Mouse (Mus musculus): ENCODE data around the gene Gm11127. TPM values are rescaled to one million over a fixed set of nuclear protein-coding genes. Genes with fewer than 3 reads are reported as not detected.
"Not testable (repeated sequence)": the region's sequence is repeated elsewhere in the genome, so short reads cannot be mapped to it uniquely, and the experiment has no call there.

Gm11127 gene
- polyA plus RNA-seq, 2 experiments from 2014 or later = 0.37 to 0.38 TPM

DNA sequence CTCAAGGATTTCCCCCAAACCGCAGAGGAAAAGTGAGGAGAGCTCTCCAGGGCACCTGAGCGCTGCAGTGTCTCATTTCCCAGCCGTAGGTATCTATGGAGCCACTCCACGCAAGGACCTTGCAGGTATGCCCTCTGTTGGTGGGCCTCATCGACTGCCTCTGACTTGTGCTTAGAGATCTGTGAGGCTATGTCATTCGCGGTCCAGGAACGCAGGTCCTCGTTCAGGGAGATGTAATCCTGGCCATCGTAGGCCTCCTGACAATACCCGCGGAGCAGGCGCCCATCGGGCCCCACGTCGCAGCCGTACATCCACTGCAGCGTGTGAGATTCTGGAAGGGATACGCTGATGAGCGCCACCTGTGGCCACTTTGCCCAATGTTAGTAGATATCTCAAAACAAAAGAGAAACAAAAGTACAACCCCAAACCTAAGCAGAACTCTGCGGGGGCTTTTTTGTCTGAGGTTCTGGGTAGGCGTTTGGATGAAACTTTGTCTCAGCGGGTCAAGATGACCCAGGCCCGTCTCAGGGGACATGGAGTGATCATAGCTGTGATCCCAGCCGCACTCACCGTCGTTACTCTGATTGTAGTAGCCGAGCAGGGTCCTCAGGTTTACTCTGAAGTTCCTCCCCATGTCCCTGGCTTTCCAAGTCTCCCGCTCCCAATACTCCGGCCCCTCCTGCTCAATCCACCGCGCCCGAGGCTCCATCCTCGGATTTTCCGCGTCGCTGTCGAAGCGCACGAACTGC, 26.4 kb downstream of the Gm11127 start:
- ATAC-seq = peak; percentile 79

DNA sequence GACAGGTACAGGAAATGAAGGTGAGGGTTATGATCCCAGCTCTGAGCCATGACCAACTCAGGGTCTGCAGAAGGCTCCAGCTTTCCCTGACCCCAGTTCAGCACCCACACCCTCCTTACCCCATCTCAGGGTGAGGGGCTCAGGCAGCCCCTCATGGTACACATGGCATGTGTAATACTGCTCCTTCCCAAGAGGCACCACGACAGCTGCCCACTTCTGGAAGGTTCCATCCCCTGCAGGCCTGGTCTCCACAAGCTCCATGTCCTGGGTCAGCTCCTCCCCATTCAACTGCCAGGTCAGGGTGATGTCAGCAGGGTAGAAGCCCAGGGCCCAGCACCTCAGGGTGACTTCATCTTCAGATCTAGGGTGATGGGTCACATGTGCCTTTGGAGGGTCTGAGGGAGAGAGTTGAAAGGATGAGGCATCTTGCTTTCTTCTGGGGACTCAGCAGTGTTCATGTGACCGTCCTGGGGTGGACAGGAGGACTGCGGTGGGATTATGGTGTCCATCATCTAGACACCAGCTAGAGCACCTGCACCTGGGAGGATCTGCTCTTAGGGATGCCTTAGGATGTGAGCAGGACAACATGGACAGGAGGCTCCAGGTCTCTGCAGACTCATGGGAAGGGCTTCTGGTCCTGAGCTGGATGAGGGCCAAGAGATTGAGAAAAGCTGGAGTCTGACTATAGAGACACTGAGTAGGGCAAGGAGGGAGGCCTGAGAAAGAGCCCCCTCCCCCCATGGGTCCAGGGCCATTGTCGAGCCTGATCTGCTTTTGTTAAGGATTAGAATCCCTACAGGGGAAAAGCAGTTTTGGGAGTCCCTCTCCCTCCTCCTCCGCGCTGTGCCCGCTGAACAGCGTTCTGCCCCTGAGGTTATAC, 27.2 kb downstream of the Gm11127 start:
- ATAC-seq = not testable (repeated sequence)

DNA sequence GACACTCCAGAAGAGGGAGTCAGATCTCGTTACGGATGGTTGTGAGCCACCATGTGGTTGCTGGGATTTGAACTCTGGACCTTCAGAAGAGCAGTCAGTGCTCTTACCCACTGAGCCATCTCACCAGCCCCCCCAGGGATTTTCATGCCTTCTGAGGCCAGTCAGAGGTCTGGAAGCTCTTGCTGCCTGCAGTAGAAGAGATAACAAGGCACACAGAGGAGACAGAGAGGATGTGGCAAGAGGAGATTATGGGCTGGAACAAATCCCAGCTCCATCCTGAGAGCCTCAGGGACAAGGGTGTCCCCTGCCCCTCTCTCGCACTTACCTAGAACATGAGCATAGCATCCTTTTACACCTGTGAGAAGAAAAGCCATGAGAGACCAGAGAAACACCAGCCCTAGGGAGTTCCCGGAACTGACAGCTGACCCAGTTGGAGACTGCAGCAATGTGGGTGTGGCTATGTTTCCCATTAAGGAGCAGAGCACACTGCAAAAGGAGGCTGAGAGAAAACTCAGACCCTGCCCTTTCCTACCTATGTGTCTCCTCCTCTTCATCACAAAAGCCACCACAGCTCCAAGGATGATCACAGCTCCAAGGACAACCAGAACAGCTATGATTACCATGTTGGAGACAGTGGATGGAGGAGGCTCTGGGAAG, 28.0 kb downstream of the Gm11127 start:
- ATAC-seq = not testable (repeated sequence)

DNA sequence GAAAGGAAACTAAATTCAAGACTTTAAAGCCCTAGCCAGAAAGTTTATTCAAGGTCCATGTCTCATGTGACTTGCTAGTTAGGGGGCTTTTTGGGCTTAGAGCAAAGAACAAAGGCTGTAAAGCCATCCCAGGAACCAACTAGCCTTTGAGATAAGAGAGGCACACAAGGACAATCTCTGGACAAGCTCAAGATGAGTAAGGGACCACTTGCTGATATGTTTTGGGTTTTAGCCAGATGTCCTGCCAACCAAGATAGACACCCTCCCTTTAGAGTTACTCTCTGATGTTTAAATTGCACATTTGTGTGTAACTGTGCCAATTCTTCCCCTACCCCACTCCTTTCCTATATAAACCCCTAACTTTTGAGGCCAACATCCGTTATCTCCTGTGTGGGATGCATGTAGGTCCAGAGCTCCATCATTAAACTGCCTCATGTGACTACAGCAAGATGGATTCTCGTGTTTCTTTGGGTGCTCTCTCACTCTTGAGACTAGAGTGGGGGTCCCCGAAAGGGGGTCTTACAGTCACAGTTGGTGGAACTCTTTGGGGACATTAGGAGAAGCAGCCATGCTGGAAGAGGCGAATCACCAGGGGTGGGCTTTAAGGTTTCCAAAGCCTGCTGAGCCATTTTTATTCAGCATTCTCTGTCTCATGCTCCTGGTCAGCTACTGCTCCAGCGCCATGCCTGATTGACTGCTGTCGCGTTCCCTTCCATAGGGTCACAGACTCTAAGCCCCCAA, 29.1 kb downstream of the Gm11127 start:
- ATAC-seq = no peak

DNA sequence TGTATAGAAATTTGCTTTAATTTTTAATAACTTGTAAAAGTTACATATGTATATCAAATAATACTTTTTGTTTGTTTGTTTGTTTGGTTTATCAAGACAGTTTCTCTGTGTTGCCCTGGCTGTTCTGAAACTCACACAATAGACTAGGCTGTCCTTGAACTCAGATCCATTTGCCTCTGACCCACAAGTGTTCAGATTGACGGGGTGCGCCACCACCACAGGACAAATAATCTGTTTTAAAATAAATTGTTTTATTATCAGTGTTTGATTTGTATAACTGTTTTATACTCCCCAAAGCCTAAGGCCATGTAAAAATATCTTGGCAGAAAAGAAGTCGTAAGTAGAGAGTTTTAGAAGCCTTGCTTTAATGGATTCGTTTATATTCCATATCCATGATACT, 30.5 kb downstream of the Gm11127 start:
- no peak for ATAC-seq

DNA sequence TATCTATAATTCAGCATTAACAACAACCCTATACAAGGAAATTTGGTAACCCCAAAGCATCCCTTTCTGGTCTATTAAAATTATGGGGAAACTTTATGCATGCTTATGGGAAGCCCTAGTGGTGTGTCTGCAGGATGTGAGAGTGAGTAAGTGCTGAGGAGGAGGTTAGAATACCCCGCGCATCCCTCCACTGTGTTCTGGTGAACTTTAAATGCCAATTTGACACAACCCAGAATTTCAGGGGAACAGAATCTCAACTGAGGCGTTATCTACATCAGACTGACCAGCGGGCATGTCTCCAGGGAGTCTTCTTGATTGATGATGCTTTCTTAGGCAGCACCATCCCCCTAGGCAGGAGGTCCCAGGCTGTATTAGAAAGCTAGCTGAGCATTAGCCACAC, 32.3 kb downstream of the Gm11127 start:
- ATAC-seq = no peak

DNA sequence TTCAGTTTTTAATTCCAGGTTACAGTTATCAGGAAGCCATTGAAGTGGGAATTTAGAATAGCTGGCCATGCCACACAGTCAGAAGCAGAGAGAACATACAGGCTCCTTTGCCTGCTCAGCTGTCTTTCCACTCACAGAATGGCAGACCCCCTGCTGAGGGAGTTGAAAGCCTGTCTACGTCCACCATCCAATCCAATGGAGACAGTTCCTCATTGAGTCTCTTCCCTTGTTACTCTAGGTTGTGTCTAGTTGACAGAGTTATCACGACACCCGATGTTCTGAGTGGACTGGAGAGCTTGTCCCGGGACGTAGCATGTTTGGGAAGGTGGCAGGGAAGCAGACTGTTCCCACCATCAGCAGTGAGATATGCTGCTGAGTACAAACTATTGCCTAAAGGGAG, 33.0 kb downstream of the Gm11127 start:
- no peak for ATAC-seq

DNA sequence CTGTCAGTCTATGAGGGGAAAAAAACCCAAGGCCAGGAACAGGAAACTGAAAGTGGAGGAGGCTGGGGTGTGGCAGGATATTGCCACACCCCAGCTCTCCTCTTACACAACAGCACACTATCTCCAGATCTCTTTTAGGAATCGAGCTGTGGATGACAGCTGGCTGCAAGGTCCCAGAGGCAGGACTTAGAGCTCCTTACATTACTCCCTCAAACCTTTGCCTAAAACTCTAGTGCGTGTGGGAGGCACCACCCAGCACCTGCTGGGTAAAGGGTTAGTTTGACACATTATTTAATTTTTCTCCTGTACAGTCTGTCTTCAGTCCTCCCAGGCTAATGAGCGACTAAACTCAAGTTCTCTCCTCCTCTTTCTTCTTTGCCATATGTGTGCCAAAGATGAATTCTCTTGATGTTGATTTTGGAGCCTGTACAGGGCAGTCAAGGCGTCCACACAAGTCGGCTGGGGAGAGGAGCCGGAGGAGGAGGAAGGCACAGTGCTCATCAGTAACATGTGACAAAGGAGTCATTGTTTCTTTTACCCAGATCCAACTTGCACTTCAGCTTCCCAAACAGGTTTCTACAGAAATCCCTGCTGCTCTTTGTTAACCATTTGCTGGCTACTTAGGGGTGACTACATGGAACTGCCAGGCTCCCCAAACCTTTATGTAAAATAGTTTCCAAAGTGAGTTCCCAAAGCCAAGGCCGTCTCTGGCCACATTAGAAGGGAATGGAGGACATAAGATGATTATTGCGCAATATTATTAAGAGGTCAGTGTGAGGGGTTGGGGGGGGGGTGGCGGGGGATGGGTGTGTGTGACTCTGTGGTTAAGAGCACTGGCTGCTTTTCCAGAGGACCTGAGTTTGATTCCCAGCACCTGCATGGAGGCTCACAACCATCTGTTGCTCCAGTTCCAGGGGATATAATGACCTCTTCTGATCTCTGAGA, 34.2 kb downstream of the Gm11127 start:
- ATAC-seq = peak; percentile 59

DNA sequence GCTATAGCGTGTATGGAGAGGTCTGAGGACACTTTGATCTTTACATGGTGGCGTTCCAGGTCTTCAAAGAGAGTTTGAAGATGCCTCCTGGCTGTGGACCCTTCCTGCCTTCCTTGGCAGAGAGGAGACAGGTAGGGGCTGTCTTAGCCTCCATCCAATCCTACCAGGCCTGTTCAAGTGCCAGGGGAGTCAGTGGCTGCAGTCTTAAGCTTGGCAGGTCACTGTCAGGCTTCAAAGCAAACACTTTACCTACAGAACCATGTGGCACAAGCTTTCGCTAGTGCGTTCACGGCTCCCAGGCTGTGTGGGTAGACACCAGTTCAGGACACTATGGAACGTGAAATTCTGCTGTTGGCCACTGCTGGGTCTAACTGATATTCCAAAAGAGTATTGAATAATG, 35.2 kb downstream of the Gm11127 start:
- no peak for ATAC-seq

DNA sequence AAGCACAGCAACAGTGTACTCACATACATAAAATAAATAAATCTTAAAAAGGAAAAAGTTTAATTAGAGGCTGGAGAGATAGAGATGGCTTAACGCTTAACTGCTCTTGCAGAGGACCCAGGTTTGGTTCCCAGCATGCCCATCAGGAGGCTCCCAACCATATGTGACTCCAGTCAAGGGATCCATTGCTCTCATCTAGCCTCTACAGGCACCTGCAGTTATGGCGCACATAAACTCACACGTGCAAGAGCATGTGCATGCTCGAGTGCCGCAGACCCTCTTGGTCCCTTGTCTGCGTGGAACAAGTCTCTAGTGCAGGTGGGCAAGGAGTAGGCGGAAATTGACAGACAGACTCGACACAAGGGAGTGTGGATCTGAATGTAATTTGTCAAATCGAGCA, 36.1 kb downstream of the Gm11127 start:
- ATAC-seq = no peak

DNA sequence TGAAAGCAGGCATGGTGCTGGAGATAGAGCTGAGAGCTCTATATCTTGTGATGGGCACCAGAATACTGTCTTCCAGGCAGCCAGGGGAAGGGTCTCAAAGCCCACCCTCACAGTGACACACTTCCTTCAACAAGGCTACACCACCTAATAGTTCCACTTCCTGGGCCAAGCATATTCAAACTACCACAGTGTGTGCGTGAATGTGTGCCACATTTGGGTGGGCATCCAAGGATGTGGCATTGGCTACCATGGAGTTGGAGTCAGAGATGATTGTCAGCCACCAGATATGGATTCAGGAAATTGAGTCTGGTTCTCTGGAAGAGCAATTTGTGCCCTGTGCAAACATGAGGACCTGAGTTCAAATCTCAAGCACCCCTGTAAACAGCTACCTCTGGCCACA, 36.9 kb downstream of the Gm11127 start:
- no peak for ATAC-seq

DNA sequence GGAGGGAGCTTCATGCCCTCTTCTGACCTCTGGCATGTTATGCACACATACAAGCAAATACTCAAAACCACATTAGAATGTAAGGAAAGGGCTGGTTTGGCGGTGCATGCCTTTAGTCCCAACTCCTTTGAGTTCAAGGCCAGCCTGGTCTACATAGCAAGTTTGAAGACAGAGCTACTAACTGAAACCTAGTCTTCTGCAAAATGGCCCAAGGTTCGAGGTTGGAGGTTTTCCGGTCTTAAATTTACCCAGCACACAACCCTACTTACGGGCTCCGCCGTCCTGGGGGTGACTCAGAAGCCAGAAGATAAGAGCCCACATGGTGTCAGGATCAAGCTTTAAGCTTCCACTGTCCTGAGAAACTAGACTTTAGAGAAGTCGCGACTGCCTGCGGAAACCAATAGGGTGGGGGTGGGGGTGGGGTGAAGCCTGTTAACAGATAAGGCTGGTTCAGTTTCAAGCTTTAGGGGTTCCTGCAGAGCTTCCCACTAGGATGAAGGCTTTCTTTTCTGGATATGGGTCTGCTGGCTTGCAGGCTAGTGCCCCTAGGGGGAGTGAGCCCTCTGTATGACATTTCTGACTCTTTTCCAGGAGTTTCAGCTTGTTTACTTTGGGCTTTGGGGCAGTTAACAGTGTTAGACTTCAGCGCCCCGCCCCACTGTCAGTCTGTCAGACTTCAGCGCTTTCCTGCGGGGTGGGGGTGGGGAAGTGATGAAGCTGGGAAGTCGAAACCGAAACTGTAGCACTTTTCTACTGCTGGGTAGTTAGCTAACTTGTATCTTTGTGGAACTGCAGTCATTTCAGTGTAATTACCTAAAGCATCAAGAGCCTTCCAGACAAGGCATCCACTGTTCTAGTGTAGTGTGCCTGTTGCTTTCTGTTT, 37.7 kb downstream of the Gm11127 start, which contains the start of gene H2-T24:
Gene H2-T24, minus strand, starts transcription at position 370 of the 883 bp plus-strand sequence.
- ATAC-seq = peak; percentile 76

DNA sequence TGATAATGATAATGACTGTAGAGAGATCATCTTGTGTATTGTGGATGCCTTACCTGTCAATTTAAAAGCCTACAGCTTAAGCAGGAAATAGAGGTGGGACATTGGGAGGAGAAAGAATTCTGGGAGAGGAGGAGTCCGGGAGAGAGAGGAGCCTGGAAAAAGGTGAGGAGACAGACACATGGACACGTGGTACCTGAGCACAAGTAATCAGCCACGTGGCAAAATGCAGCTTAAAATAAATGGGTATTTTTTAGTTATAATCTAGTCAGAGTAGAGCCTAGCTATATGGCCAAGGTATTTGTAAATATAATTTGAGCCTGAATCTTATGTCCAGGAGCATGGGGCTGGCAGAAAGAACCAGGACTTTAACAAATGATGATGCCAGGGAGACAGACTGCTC, 38.7 kb downstream of the Gm11127 start:
- ATAC-seq = no peak

DNA sequence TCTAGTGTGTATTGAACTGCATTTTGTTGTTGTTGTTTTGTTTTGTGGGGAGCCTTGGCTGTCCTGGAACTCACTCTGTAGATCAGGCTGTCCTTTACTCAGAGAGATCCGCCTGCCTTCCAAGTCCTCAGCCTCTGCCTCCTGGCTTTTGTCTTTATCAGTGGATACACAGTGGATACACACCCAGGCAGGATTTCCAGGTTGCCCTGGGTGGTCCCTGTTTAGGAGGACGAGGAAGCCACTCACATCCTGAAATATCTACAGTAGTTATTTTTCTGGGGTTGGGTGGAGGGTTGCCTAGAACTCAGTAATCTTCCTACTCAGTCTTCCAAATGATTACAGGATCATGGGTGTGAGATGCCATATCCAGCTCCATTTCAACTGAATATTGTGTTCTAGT, 39.2 kb downstream of the Gm11127 start:
- ATAC-seq = no peak

DNA sequence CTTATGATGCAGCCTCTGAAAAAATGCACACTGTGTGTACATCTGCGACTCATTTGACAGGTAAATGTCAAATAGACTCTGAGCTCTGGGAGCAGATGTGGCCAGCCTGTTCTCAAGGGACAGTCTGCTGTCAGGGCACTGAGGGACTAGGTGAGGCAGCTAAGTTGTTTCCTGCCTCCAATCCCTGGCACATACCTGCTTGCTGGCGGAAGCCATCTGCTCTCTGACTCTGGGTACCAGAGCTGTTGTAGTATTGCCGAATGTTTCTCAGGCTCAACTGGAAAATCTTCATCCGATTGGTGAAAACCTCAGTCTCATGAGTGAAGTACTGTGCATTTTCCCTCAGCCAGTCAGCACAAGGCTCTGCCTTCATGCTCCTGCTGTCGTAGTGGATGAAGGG, 41.1 kb downstream of the Gm11127 start:
- no peak for ATAC-seq

DNA sequence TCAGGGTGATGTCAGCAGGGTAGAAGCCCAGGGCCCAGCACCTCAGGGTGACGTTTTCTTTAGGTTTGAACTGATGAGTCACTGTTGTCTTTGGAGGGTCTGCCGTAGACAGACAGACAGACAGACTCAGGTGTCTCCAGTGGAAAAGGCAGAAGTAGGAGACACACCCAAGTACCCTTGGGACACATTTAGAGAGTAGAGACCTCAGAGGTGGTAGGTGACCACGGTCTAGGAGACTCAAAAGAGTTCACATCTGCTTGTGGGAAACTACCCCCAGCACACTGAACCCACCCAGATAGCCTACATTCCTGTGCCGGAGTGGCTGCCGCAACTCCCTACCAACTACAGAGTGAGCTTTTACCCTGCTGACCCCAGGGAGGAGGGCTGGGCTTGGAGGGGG, 43.2 kb downstream of the Gm11127 start:
- no peak for ATAC-seq

Measured in activated CD4-positive, CD25-positive, alpha-beta regulatory T cell, adult 4 months (primary cell).